Mouse (Mus musculus) thymus, postnatal 4 days (tissue): Measurements from ENCODE around the gene Cwf19l1.

Experiments
- DNase-seq: peaks from one replicate; pipeline ENCODE4 v3.0.0; 2021

Gene Cwf19l1

DNA sequence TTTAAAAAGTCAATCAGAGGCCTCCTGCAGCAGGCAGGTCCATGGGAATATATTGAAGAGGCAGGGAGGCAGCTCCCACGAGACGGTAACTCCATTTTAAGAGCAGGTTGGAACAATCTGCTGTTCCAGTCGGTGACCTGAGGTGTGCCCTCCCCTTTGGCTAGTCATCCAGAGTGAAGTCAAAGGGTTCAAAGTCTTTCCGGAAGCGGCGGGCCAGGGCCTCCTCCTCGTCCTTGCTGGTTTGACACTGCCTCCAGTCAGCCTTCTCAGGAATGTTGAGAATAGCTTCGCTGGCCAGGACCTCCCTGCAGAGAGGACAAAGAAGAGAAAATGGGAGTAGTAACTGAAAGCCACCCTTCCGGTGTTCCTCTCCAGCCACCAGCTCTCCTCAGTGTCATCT lies 25.3 kb downstream of the Cwf19l1 start:
- no peak for DNase-seq

DNA sequence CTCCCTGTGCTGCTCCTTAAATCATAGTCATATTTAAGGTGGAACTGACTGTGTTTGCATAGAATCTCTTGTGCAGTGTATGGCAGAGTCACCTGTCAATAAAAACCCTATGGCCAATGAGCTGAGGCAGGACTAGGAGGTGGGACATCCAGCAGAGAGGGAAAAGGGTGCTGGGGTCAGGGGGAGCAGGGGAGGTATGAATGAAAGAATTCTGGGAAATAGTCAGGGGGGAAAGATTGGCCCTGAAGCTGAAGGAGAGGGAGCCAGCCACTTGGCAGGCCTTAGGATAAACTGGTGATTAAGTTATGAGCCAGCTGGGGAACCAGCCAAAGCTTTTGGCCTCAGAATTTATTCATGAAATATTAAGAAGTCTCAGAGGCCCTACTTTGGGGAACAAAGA lies 26.7 kb downstream of the Cwf19l1 start:
- no peak for DNase-seq

- peak; percentile 18 for DNase-seq
These were observed 27.8 kb downstream of the Cwf19l1 start for GRCm38 (mm10) chr19:44107661-44108521.

DNA sequence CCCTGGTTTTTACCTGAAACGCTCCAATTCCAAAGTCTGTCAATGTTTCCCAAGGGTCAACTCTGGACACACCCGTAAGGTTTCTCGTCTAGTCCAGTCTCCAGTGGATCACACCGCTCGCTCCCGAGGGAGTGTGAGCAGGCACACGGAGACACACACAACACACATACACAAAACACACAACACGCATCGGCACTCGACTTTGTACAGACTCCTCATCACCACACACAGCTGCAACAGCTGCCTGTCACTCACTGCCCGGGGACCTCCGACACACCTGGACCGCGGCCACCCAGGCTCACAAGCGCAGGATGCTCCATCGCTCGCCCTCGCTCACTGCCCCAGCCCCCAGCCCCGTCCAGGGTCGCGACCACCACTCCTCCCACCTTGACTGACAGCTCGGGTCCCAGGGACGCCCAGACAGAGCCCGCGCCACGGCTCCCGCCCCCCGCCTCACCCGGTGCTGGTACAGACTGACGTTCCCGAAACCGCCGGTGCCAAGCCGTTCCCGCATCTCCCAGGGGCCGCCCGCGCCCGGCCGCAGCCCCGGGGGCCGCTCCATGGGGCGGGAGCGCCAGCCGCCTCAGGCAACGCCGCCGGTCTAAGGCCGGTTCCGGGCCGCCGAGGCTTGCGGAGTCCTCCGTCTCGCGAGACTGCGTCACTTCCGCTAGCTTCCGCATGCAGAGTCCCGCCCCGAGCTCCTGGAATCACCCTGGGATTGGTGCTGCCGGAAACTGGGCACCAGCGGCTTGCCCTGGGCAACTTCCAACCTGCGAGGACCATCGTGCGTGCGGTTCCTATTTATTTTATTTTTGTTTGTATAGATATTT lies 28.6 kb downstream of the Cwf19l1 start, which contains the start of gene Chuk:
Gene Chuk (minus strand): TSS at position 650 of the 830 bp plus-strand sequence.
- peak; percentile 97 for DNase-seq

GRCm38 (mm10) chr19:44104393-44104792 lies 31.3 kb downstream of the Cwf19l1 start:
- no peak for DNase-seq

- DNase-seq = no peak
These were observed 32.7 kb downstream of the Cwf19l1 start for GRCm38 (mm10) chr19:44103001-44103400.

GRCm38 (mm10) chr19:44100840-44101239 lies 34.8 kb downstream of the Cwf19l1 start:
- no peak for DNase-seq

- DNase-seq = no peak
These were observed 49.4 kb downstream of the Cwf19l1 start for GRCm38 (mm10) chr19:44086278-44086677.

DNA sequence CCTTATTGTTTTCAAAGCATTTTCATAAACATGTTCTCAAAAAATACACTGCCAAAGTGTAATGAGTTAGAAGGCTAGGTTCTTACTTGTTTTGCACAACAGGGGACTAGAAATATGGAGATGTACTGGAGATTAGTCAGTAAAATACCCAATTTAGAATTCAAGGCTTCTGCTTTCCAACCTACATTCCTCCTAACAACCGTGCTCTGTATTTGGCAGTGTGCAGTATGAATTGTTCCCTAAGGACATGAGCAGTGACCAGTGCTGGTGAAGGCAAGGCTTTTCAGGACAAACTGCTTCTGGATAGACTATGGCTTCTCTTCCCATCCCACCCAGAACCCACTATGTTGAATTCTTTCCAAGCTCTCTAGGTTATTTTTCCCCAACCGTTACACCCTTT lies 54.8 kb downstream of the Cwf19l1 start:
- no peak for DNase-seq

- DNase-seq = no peak
These were observed 55.7 kb downstream of the Cwf19l1 start for GRCm38 (mm10) chr19:44080023-44080422.

DNA sequence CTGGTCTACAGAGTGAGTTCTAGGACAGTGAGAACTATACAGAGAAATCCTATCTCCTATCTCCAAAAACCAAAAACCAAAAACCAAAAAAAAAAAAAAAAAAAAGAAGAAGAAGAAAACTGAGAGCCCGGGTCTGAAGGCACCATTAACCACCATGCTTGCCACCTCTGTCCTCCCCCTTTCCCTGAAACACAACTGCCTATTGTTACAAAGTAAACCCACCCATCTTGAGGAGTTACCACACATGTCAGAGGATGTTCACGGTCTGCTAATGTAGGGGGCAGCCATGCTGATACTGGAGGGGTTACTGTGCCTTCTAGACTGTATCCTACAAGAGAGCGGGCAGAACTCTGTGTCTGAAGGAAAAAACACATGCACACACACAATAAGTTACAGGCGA lies 58.7 kb downstream of the Cwf19l1 start:
- DNase-seq = no peak

DNA sequence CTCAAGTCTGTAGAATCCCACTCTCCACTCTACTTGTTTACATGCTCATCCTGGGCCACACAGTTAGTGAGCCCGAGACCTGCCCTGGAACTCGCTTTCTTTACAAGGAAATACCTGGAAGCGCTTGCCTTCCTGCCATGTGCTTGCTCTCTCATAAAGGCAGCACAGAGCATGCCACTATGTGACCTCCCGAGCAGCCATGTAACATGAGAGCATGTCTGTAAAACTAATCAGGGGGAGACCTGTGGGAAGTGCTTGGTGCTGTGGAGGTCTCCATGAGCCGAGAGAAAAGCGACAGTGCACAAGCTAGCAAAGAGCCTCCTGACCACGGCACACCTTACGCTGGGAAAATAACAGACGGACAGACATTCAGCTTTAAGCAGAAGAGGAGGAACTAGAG lies 59.2 kb downstream of the Cwf19l1 start:
- no peak for DNase-seq

GRCm38 (mm10) chr19:44074986-44075385 lies 60.7 kb downstream of the Cwf19l1 start:
- no peak for DNase-seq

DNA sequence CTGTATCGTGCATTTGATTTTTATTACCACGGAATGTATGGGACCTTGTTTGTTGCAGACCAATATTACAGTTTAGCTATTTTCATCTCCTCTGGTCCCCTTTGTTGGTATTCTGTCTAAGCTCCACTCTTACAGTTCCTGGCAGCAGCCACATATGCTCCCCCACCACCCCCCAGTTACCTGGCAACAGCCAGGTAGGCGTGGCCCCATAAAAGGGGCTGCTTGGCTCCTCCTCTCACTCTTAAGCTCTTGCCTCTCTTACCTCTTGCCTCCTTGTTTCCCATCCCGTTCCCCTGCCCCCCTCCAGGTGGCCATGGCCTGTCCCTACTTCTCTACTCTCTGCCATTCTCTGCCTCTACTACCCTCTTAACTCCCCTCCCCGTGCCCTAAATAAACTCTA lies 64.5 kb downstream of the Cwf19l1 start:
- DNase-seq = peak; percentile 9

DNA sequence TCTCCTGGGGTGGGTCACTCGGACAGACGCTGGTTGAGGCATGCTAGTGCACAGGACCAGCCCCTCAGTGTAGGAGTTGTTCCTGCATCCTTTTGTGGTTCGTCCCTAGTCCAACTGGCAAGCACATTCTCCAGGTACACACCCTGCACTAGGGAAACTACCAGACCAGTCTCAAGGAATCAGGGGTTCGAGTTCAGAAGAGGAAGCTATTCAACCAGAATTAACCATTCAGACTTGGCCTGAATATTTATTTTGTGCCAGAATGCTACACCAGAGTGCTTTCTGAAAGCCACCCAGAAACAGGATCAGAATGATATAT lies 65.8 kb downstream of the Cwf19l1 start:
- no peak for DNase-seq

DNA sequence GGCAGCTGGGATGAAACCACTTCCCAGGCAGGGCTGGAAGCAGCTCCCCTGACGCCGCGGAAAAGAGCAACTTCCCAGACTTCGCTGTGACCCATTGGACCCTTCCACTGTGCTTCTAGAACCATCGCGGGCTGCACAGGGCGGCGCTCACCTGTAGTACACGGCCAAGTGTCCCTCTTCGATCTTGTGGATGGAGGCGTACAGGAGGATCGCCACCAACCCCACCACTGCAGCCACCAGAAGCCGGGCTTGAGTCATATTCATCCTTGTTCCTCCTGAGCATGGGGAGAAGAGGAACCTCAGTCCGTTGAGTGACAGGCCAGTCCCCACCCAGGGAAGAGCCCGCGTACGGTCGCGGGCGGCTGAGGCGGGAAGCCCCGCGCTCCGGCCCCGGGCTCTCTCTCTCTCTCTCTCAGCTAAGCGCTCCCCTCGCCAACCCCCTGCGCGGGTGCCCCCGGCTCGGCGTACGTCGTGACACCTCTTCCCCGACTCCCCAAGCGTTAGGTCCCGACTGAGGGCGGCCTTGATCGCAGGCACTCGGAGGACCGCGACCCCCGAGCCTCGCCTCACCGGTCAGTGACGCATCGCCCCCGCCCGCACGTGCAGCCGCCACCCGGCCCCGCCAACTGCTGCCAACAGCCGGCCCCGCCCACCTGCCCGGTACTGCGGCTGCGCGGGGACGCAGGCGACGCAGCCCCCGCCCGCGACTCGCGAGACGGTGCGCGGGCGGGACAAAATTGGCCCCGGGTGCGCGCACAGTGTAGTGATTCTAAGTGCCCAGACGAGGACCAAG lies 66.4 kb downstream of the Cwf19l1 start, which contains the start of gene Erlin1:
Gene Erlin1 (minus strand): TSS at position 665 of the 793 bp plus-strand sequence.
- DNase-seq = peak; percentile 96

DNA sequence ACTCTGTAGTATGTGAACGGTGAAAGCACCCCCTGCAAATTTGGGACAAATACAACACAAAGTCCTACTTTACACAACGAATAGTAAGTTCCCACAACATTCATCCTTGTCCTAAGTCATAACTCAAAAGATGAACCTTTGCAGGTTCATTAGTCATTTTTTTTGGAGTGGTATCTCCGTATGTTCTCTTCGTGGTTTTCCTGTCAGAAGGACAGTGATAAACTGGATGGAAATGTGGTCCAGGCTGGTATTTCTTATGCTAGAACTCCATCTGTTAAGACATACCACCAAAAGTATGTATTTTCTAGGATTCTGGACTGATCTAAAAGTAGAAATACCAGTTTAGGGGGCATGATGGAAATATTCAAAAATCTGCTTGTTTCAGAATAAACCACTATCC lies 67.4 kb downstream of the Cwf19l1 start:
- DNase-seq = no peak

DNA sequence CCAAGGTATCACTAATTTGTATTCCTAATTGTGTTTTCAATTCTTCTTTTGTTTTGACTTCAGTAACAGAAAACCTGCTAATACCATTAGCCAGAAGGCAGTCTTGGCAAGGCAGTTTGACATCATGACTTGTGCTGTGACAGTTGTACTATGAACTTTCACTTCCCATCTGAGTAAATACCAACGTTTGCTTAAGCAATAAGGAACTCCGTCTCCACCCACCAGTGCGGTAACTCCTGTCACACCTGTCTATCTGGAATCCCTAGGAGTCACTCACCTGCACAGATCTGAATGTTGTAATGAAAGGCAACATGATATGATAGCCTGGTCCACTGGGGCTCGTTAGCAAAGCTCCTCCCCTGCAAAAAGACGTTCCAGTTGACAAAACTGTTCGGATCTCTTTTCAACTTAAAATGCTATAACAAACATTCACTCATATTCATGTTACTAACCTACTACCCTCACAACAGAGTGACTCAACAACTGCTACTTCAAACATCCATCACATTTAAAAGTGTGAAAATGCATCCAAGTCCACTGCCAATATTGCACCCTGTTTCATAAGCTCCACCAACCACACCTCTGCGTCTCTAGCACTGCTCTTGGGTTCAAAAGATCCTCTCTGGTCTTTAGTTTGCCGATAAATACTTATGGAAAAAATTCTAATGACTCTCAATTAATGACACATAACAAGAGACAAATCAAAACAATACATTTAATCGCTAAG lies 68.2 kb downstream of the Cwf19l1 start:
- no peak for DNase-seq

DNA sequence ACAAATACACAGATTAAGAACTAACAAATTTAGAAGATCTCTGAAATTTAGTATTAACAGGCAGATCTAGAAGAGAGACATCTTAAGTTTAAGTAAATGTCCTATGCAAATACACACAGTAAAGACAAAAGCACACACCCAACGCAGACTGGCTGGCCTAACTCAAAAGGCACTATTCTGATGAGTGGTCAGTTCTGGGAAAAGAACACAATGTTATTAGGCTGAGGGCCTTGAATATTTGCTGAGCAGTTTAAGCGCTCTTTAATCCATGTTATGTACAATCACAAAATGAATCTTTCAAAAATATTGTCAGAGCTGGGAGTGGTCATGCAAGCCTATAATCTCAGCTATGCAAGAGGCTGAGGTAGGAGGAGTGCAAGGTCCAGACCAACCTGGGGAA lies 70.9 kb downstream of the Cwf19l1 start:
- DNase-seq = no peak

- DNase-seq = no peak
These were observed 71.9 kb downstream of the Cwf19l1 start for GRCm38 (mm10) chr19:44063773-44064172.

- no peak for DNase-seq
These were observed 75.5 kb downstream of the Cwf19l1 start for GRCm38 (mm10) chr19:44060226-44060625.
